Mouse (Mus musculus) thymus, adult 2 months (tissue): Measurements from ENCODE around the gene Trio.

Experiments
- CTCF ChIP-seq: fragments of 200-500 bp; IDR thresholded peaks from 2 replicates; pipeline ENCODE4 v1.5.1; 2012; ENCODE audit warnings: mild to moderate bottlenecking, control low read depth, low read length, moderate library complexity, borderline replicate concordance; ENCODE audit not compliant: control insufficient read depth, poor library complexity, insufficient read depth; ENCODE audit errors: extremely low read depth
- POLR2A ChIP-seq: fragments of 200-500 bp; IDR thresholded peaks from 2 replicates; pipeline ENCODE4 v1.6.1; 2012; ENCODE audit warnings: mild to moderate bottlenecking, low read length, control low read depth, moderate library complexity; ENCODE audit not compliant: control insufficient read depth, poor library complexity, insufficient read depth; ENCODE audit errors: extremely low read depth

DNA sequence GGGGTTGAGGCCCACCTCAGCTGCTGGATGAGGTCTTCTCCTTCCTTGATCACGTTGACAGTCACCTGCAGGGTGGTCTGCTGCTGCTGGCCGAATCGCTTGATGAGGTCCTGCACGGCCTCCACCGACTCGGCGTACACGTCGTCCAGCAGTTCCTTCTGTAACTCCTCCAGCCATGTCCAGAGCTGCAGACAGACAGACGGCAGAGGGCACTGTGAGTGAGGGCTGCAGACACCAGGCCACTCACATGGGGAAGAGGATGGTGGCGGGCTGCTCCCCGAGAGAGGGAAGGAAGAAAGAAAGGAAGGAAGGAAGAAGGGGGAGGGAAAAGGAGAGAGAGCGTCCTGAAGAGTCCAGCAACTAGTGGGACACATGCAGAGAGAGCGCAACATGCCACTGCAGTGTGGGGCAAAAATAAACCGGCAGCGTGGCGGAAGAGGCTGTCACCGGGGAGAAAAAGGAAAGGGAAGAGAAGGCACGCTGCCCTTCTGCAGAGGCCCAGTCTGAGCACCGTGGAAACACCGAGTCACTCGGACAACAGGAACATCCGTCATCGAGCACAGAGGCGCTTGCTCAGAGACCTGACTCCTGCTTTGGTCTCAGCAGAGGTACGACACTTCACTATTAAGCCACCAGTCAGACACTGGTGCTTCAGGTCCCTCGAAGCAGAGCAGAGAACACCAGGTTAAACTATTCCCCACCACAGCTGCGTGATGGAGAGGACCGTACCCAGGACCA lies 169.4 kb downstream of the Trio start:
- TF ChIP-seq POLR2A (no peak), CTCF (peak; percentile 37; the same call in 1 of the 2 replicates)
